Mouse (Mus musculus) liver, embryonic 14.5 days (tissue): ENCODE data around the gene 1700037H04Rik.

Source experiments
- CTCF ChIP-seq: IDR thresholded peaks from 2 replicates; pipeline ENCODE4 v1.5.1; 2016; ENCODE audit warnings: antibody characterized with exemption, low read depth, control low read depth
- EP300 ChIP-seq: IDR thresholded peaks from 2 replicates; pipeline ENCODE4 v1.6.1; 2016; ENCODE audit warnings: antibody characterized with exemption, low read depth

GRCm38 (mm10) chr2:131130849-131131248, 29.0 kb downstream of the 1700037H04Rik start:
- TF ChIP-seq EP300: no peak
- no peak for TF ChIP-seq CTCF
